Mouse (Mus musculus): ENCODE measurements around the gene Qsox1.

DNA sequence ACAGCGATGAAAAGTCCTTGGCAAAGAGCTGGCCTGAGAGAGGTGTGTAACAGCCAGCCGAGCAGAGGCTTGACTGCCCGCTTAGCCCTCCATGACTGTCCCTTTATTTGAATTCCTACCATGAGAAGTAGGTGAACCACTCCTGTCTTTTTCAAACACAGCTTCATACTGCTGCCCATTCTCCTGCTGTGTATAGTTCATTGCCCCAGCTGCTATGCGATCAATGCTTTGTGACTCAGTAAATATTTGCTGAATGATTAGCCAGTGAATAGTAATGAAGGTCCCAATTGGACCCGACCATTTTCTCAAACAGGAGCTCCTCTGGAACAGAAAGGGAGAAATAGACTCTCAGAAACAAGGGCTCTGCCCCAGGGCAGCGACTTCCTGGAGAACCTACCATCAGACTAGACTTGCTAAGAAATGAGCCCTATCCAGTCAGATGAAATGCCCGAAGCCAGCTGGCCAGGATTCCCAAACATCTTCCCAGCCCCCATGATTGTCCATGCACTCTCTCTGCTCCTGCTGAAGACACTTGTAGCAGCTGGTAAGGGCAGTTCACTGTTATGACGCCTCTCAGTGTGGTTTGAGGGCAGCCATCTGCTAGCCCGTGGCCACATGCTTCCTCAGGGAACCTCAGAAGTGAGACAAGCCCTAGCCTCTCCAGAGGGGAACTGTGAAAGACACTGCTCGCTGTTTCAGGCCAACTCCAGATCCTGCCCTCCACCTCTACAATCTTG lies 2.8 kb downstream of the Qsox1 start:
- TF ChIP-seq POLR2A (IDR thresholded peaks at IDR 0.05; ENCODE audit: low read depth, low read length) (no peak), CTCF (IDR thresholded peaks at IDR 0.05; ENCODE audit: extremely low read depth, insufficient read depth, insufficient read length, insufficient replicate concordance) (no peak)
